Mouse (Mus musculus) hindbrain, postnatal 0 days (tissue): ENCODE data around the gene Scgb1a1. TPM values are rescaled to one million over a fixed set of nuclear protein-coding genes. Genes with fewer than 3 reads are reported as not detected.

Experiments used
- ATAC-seq: fragments of 200-750 bp; cut with Nextera tagmentation; 2 replicates; pipeline ENCODE4 v1.8.0; 2017; ENCODE audit warnings: mild to moderate bottlenecking, moderate TSS enrichment, moderate library complexity
- DNase-seq: peaks from one replicate; pipeline ENCODE4 v3.0.0-alpha.2; 2015; ENCODE audit warnings: low spot score
- H3K27ac ChIP-seq: fragments of 300-500 bp; sonication (generic); 2 replicates; pipeline ENCODE4 v1.5.1; 2014; ENCODE audit warnings: mild to moderate bottlenecking
- H3K27me3 ChIP-seq: fragments of 300-500 bp; sonication (generic); 2 replicates; pipeline ENCODE4 v1.6.1; 2014; ENCODE audit warnings: low read length, mixed read lengths; ENCODE audit not compliant: insufficient read depth
- H3K36me3 ChIP-seq: fragments of 300-500 bp; sonication (generic); 2 replicates; pipeline ENCODE4 v1.6.1; 2014; ENCODE audit warnings: low read length, mixed read lengths; ENCODE audit not compliant: insufficient read depth
- H3K4me1 ChIP-seq: fragments of 300-500 bp; sonication (generic); 2 replicates; pipeline ENCODE4 v1.6.1; 2014; ENCODE audit warnings: antibody characterized with exemption, low read length, mixed read lengths; ENCODE audit not compliant: insufficient read depth
- H3K4me2 ChIP-seq: fragments of 300-500 bp; sonication (generic); 2 replicates; pipeline ENCODE4 v1.6.1; 2014; ENCODE audit warnings: low read depth, mild to moderate bottlenecking, low read length, moderate library complexity, mixed read lengths
- H3K4me3 ChIP-seq: fragments of 300-500 bp; sonication (generic); 2 replicates; pipeline ENCODE4 v1.5.1; 2014; ENCODE audit warnings: low read length
- H3K9ac ChIP-seq: fragments of 300-500 bp; sonication (generic); replicated peaks from 2 replicates; pipeline ENCODE4 v1.6.1; 2014; ENCODE audit warnings: mild to moderate bottlenecking, low read length, moderate library complexity, mixed read lengths
- H3K9me3 ChIP-seq: fragments of 300-500 bp; sonication (generic); 2 replicates; pipeline ENCODE4 v1.6.1; 2016; ENCODE audit warnings: low read length, mixed read lengths
- CTCF ChIP-seq: IDR thresholded peaks from 2 replicates; pipeline ENCODE4 v1.5.1; 2016; ENCODE audit warnings: antibody characterized with exemption, control low read depth, low read depth
- WGBS: fragments of 180-500 bp; shearing (Covaris S2); extraction: QIAGEN DNeasy Blood & Tissue Kit; methylation state at CpG from one replicate; pipeline ENCODE4 v1.1.7; 2014; 5-methylcytosine and 5-hydroxymethylcytosine counted together
- polyA plus RNA-seq: library from polyadenylated mRNA; unstranded; fragments of >200 nt; fragmentation: Nextera tagmentation; extraction: Ambion mirVana; gene quantifications from 2 replicates; pipeline ENCODE4 v1.2.1, GENCODE M21; 2015
- total RNA-seq: library from RNA; depleted of rRNA; stranded (reverse); fragments of >200 nt; gene quantifications from 2 replicates; pipeline ENCODE4 v1.2.3, GENCODE M21; 2014

The Scgb1a1 gene
- total and polyA plus RNA-seq, 2 experiments from 2014 or later, result not detected

DNA sequence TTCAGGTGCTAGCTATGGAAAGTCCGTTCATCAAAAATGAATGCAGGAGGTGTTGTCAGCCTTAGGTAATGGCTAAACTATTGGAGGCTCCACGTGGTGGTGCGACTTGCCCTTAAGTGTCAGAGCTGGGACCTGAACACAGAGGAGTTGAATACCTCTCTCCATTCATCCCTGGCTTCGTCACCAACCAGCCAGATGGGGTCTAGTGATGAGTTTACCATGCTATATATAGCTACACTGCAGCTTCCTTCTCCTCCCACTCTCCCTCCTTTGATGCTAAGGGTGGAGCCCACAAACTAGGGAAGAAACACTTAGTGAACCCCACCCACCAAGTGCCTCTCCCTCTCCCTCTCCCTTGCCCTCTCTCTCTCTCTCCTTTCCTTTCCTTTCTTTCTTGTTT, 43.5 kb downstream of the Scgb1a1 start:
- Histone ChIP-seq H3K4me2 (no peak overlapping the region), H3K4me1 (no peaks in the 10 kb centered on the region), H3K27me3 (no peaks in the 10 kb centered on the region), H3K27ac (no peak overlapping the region), H3K9ac (no peak overlapping the region), H3K9me3 (no peaks in the 10 kb centered on the region), H3K4me3 (no peak overlapping the region), H3K36me3 (no peaks in the 10 kb centered on the region)
- DNase-seq (no peak), ATAC-seq (no peak)
- WGBS, result 79% methylated on average over 4 of the region's 4 CpGs
- TF ChIP-seq CTCF, result no peak

DNA sequence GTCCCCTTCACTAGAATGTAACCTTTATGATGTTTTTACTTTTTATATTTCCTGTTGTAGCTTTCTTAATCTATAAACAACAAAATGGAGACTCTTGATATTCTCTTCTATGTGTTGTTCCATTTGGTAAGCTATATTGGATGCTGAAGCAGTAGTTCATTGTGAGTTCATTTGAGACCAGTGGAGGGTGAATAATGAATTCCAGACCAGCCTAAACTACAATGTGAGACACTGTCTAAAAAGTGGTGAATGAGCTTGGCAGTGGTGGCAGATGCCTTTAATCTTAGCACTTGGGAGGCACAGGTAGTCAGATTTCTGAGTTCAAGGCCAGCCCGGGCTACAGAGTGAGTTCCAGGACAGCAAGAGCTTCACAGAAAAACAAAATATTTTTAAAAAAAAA, 44.6 kb downstream of the Scgb1a1 start:
- H3K9ac ChIP-seq, result no peak overlapping the region
- H3K4me1 ChIP-seq, result no peaks in the 10 kb centered on the region
- no peaks in the 10 kb centered on the region for H3K36me3 ChIP-seq
- ATAC-seq (no peak), DNase-seq (no peak)
- H3K4me3 ChIP-seq, result no peak overlapping the region
- H3K4me2 ChIP-seq, result no peak overlapping the region
- no peak for TF ChIP-seq CTCF
- WGBS, result 88% methylated on average over 1 of the region's 1 CpGs
- no peaks in the 10 kb centered on the region for H3K27me3 ChIP-seq
- no peak overlapping the region for H3K27ac ChIP-seq
- no peaks in the 10 kb centered on the region for H3K9me3 ChIP-seq

DNA sequence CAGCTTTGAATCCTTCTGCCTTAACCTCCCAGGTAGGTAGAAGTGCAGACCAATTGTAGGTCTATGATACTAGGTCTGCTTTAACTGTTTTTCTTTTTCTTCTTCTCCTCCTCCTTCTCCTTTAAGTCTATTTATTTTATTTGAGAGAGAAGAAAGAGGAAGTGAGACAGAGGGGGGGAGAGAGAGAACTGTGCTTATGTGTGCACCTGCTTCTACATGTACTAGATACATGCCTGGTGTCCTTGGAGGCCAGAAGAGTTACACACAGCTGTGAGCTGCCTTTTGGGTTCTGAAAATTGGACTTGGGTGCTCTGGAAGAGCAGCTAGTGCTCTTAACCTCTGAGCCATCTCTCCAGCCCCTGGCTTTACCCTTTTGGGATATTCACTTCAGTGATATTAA, 46.7 kb downstream of the Scgb1a1 start:
- no peak for TF ChIP-seq CTCF
- no peak overlapping the region for H3K4me2 ChIP-seq
- no peak overlapping the region for H3K27ac ChIP-seq
- no peaks in the 10 kb centered on the region for H3K9me3 ChIP-seq
- H3K9ac ChIP-seq, result no peak overlapping the region
- no peaks in the 10 kb centered on the region for H3K36me3 ChIP-seq
- H3K27me3 ChIP-seq, result no peaks in the 10 kb centered on the region
- ATAC-seq (no peak), DNase-seq (no peak)
- no peaks in the 10 kb centered on the region for H3K4me1 ChIP-seq
- no peak overlapping the region for H3K4me3 ChIP-seq

DNA sequence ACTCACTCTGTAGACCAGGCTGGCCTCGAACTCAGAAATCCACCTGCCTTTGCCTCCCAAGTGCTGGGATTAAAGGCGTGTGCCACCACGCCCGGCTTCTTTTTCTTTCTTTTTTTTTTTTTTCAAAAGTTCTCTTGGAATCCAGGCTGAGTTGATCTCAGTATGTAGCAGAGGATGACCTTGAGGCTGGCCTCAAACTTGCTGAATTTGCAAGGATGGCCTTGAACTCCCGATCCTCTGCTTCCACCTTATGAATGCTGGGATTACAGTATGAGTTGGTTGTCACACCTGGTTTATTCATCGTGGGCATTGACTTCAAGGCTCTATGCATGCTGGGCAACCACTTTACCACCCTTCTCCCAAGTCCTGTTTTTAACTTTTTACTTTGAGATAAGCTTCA, 47.1 kb downstream of the Scgb1a1 start:
- Histone ChIP-seq H3K4me3 (no peak overlapping the region), H3K9me3 (no peaks in the 10 kb centered on the region), H3K27me3 (no peaks in the 10 kb centered on the region), H3K4me2 (no peak overlapping the region), H3K27ac (no peak overlapping the region), H3K9ac (no peak overlapping the region), H3K4me1 (no peaks in the 10 kb centered on the region), H3K36me3 (no peaks in the 10 kb centered on the region)
- DNase-seq, result no peak
- WGBS, result 84% methylated on average over 6 of the region's 6 CpGs
- TF ChIP-seq CTCF, result no peak
- ATAC-seq, result no peak

DNA sequence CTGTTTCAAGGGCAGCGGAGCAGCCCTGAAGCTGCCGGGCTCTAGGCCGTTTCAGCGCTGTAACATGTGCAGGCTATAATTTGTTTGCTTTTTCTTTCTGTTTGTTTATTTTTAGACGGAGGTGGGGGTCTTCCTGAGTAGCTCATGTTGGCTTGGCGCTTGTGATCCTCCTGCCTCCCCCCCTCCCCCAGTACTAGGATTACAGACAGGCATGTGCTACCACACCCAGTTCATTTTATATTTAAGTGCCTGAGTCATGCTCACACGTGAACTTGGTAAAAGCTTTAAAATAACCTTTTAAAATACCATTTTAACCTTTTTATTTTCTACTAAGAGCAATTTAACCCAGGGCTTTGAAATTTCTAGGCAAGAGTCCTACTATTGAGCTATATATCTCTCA, 47.8 kb downstream of the Scgb1a1 start:
- H3K36me3 ChIP-seq, result no peaks in the 10 kb centered on the region
- H3K4me1 ChIP-seq, result no peaks in the 10 kb centered on the region
- no peak overlapping the region for H3K4me3 ChIP-seq
- no peaks in the 10 kb centered on the region for H3K27me3 ChIP-seq
- WGBS, result 67% methylated on average over 7 of the region's 7 CpGs
- no peak overlapping the region for H3K27ac ChIP-seq
- no peak for DNase-seq
- H3K9me3 ChIP-seq, result no peaks in the 10 kb centered on the region
- no peak overlapping the region for H3K9ac ChIP-seq
- ATAC-seq, result no peak
- no peak overlapping the region for H3K4me2 ChIP-seq
- TF ChIP-seq CTCF, result no peak

DNA sequence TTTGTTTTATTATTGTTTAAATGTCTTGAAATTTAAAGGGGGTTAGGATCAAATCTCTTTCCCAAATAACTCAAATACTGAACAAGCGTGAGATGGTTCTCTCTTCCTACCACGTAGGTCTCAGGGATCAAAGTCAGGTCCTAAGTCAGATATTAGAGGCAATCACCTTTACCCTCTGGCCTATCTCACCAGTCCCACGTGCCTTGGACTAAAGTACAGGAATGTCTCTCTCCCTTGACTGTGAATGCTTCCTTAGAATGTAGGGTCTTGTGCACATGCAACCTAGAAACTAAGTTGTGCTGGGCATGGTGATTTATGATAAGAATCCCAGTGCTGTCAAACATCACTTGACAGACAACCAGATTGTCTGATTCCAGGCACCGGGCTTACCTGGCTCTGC, 48.5 kb downstream of the Scgb1a1 start:
- Histone ChIP-seq H3K4me1 (no peaks in the 10 kb centered on the region), H3K27me3 (no peaks in the 10 kb centered on the region), H3K9me3 (no peaks in the 10 kb centered on the region), H3K4me3 (no peak overlapping the region), H3K36me3 (no peaks in the 10 kb centered on the region), H3K9ac (no peak overlapping the region), H3K4me2 (no peak overlapping the region), H3K27ac (no peak overlapping the region)
- no peak for ATAC-seq
- 88% methylated on average over 4 of the region's 4 CpGs for WGBS
- TF ChIP-seq CTCF, result no peak
- no peak for DNase-seq

DNA sequence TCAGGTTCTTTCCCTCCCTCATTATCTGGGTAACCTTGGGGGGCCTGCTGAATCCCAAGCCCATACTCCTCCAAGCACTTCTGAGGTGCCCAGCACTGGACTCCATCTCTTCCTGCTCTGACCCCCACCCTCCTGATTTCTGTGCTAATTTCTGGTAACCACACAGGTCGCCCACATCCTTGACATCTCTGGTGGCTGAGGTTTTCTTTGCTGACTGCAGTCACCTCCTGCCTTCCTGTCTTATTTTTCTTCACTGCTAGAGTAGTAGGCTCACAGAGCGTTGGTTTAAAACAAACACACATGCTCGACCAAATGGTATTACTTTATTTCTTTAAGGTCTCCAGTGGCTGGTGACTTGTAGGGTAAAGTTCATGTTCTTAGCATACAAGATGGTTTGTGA, 49.6 kb downstream of the Scgb1a1 start:
- ATAC-seq, result no peak
- Histone ChIP-seq H3K27ac (no peak overlapping the region), H3K36me3 (no peaks in the 10 kb centered on the region), H3K9me3 (no peaks in the 10 kb centered on the region), H3K27me3 (no peaks in the 10 kb centered on the region), H3K4me1 (no peaks in the 10 kb centered on the region), H3K4me2 (no peak overlapping the region), H3K9ac (no peak overlapping the region), H3K4me3 (no peak overlapping the region)
- DNase-seq, result no peak
- WGBS, result 74% methylated on average over 3 of the region's 3 CpGs
- no peak for TF ChIP-seq CTCF

DNA sequence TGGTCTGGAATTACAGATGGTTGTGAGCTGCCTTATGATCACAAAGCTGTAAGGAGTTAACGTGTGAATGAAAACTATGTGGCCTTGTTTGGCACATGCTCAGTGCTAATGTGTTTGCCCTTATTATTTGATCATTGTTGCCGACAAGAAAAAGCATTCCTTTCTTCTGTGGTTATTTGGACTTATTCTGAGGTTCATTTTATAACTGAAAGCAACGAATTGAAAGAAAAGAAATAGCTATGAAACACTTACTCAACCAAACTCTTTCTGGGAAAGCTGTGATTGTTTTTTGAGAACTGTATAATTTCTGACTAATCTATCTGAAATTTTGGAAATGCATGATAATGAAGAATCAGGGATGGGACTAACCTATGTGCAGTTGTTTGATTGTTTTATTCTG, 52.7 kb downstream of the Scgb1a1 start:
- ATAC-seq, result no peak
- WGBS, result 69% methylated on average over 3 of the region's 3 CpGs
- Histone ChIP-seq H3K36me3 (no peaks in the 10 kb centered on the region), H3K4me3 (no peak overlapping the region), H3K9me3 (no peaks in the 10 kb centered on the region), H3K4me2 (no peak overlapping the region), H3K27ac (no peak overlapping the region), H3K27me3 (no peaks in the 10 kb centered on the region), H3K4me1 (peaks cover 6% of the 10 kb centered on the region; the same call in 1 of the 2 replicates), H3K9ac (no peak overlapping the region)
- no peak for TF ChIP-seq CTCF
- no peak for DNase-seq
